Mouse (Mus musculus): ENCODE measurements around the gene Rilp. TPM values are rescaled to one million over a fixed set of nuclear protein-coding genes. Genes with fewer than 3 reads are reported as not detected.
A peak's percentile ranks its signal among the peaks of the same experiment; 100 is the strongest.

Gene Rilp
- polyA plus RNA-seq, 1 experiment from 2014 or later = 0.56 TPM

GRCm38 (mm10) chr11:75510627-75510993, 716 bp downstream of the Rilp start:
- ATAC-seq (ENCODE audit: insufficient read depth, low FRiP score, low TSS enrichment) (peak; percentile 79), DNase-seq (ENCODE audit: low spot score) (peak; percentile 95)
- 2% methylated on average over 24 of the region's 24 CpGs for WGBS
- Histone ChIP-seq H3K36me3 (ENCODE audit: control insufficient read depth, insufficient read depth, low read length) (peaks cover 21% of the 10 kb centered on the region), H3K4me2 (ENCODE audit: low read depth) (peak overlapping the region; percentile 96), H3K27me3 (ENCODE audit: control insufficient read depth, insufficient read depth, low read length) (no peaks in the 10 kb centered on the region), H3K9ac (ENCODE audit: low read length) (peak overlapping the region; percentile 43), H3K9me3 (ENCODE audit: control insufficient read depth, low read length) (no peaks in the 10 kb centered on the region), H3K27ac (ENCODE audit: low read depth, low read length) (peak overlapping the region; percentile 64; the same call in 1 of the 2 replicates), H3K4me1 (ENCODE audit: control insufficient read depth, insufficient read depth, low read length) (peaks cover 10% of the 10 kb centered on the region; the same call in 1 of the 2 replicates), H3K4me3 (ENCODE audit: low read depth, low read length) (peak overlapping the region; percentile 49)

DNA sequence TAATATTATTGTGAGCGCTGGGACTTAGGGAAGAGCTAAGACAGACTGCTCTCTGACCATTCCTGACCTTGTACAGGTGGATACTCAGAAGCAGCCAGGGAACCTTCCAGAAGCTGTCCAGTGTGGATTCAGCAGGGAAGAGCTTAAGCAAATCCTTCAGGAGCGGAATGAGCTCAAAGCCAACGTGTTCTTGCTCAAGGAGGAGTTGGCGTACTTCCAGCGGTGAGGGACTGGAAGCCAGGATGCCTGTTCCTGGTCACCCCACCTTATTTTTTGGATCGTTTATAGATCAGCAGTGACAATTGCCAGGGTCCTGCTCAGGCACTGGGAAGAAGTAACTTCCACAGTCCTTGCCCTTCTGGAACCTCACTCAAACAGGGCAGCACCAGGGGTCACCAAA, 1.3 kb downstream of the Rilp start:
- Histone ChIP-seq H3K9me3 (ENCODE audit: control insufficient read depth, low read length) (no peaks in the 10 kb centered on the region), H3K4me1 (ENCODE audit: control insufficient read depth, insufficient read depth, low read length) (peaks cover 10% of the 10 kb centered on the region; the same call in 1 of the 2 replicates), H3K36me3 (ENCODE audit: control insufficient read depth, insufficient read depth, low read length) (peaks cover 18% of the 10 kb centered on the region), H3K9ac (ENCODE audit: low read length) (no peak overlapping the region), H3K4me2 (ENCODE audit: low read depth) (no peak overlapping the region), H3K27me3 (ENCODE audit: control insufficient read depth, insufficient read depth, low read length) (no peaks in the 10 kb centered on the region), H3K27ac (ENCODE audit: low read depth, low read length) (no peak overlapping the region), H3K4me3 (ENCODE audit: low read depth, low read length) (no peak overlapping the region)
- 92% methylated on average over 6 of the region's 6 CpGs for WGBS
- no peak for ATAC-seq (ENCODE audit: insufficient read depth, low FRiP score, low TSS enrichment)
- no peak for DNase-seq (ENCODE audit: low spot score)

DNA sequence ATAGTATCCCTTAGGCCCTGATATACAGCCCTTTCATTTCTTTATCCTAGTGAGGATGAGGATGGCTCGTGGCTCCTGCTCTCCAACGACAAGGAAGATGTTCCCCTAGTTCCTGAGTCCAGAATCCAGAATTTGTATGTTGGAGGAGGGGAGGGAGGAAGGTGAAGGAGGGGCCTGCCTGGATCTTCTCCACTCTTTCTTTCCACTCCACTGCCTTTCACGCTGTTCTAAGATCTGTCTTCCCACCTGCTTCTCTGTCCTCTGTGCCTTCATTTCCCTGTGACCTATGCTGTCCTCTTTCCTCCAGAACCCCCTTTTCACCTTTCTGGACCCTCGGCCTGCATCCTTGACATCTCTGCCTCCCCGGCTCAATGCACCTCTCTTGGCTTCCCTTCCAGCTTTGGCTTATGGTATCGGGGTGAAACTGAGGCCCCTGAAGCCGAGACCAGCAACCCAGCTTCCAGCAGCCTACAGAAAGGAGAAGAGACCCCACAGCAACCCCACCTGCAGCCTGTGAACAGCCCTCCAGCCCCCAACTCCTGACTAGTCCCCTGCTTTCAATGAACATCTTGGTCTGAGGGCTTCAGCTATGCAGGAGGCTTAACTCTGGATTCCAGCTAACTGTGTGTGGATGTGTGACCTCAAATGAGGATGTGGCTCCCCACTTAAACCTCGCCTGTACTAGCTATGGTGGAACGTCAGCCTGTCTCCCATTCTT, 2.6 kb downstream of the Rilp start:
- Histone ChIP-seq H3K27me3 (ENCODE audit: control insufficient read depth, insufficient read depth, low read length) (no peaks in the 10 kb centered on the region), H3K36me3 (ENCODE audit: control insufficient read depth, insufficient read depth, low read length) (peaks cover 14% of the 10 kb centered on the region), H3K27ac (ENCODE audit: low read depth, low read length) (no peak overlapping the region), H3K4me3 (ENCODE audit: low read depth, low read length) (no peak overlapping the region), H3K9me3 (ENCODE audit: control insufficient read depth, low read length) (no peaks in the 10 kb centered on the region), H3K9ac (ENCODE audit: low read length) (no peak overlapping the region), H3K4me2 (ENCODE audit: low read depth) (no peak overlapping the region), H3K4me1 (ENCODE audit: control insufficient read depth, insufficient read depth, low read length) (peaks cover 10% of the 10 kb centered on the region; the same call in 1 of the 2 replicates)
- no peak for ATAC-seq (ENCODE audit: insufficient read depth, low FRiP score, low TSS enrichment)
- DNase-seq (ENCODE audit: low spot score) = no peak
- 84% methylated on average over 9 of the region's 9 CpGs for WGBS

DNA sequence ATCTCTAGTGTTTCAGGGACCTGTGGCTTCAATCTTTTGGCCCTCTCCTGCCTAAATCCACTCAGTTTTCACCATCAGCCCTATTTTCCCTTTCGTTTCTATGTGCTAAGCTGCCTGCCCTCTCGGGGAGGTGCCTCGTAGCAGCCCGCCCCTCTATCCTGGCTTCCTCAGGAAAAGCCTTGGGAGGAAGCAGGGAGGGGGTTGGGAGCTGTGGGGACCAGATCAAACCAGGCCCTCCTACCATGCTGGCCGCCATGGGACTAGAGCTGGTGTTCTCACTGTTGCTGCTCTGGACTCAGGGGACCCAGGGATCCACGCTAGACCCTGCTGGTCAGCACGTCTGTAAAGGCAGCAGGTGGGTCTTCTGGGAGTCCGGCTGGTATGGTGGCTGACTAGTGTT, 3.4 kb downstream of the Rilp start, which contains the start of gene Scarf1:
Gene Scarf1, plus strand, starts transcription at position 205 of the 400 bp plus-strand sequence.
- no peak within 1 kb of the TSS for H3K4me2 ChIP-seq (ENCODE audit: low read depth)
- H3K27ac ChIP-seq (ENCODE audit: low read depth, low read length) = no peak within 1 kb of the TSS
- no peak for ATAC-seq (ENCODE audit: insufficient read depth, low FRiP score, low TSS enrichment)
- H3K36me3 ChIP-seq (ENCODE audit: control insufficient read depth, insufficient read depth, low read length) = peaks cover 9% of the 10 kb centered on the region
- WGBS = 54% methylated on average over 8 of the region's 8 CpGs
- H3K4me1 ChIP-seq (ENCODE audit: control insufficient read depth, insufficient read depth, low read length) = peaks cover 10% of the 10 kb centered on the region; the same call in 1 of the 2 replicates
- no peaks in the 10 kb centered on the region for H3K9me3 ChIP-seq (ENCODE audit: control insufficient read depth, low read length)
- no peaks in the 10 kb centered on the region for H3K27me3 ChIP-seq (ENCODE audit: control insufficient read depth, insufficient read depth, low read length)
- 0 out of 2 replicates have a peak within 1 kb of the TSS, but pooled peaks have one; percentile 24 for H3K9ac ChIP-seq (ENCODE audit: low read length)
- no peak within 1 kb of the TSS for H3K4me3 ChIP-seq (ENCODE audit: low read depth, low read length)
- no peak for DNase-seq (ENCODE audit: low spot score)

DNA sequence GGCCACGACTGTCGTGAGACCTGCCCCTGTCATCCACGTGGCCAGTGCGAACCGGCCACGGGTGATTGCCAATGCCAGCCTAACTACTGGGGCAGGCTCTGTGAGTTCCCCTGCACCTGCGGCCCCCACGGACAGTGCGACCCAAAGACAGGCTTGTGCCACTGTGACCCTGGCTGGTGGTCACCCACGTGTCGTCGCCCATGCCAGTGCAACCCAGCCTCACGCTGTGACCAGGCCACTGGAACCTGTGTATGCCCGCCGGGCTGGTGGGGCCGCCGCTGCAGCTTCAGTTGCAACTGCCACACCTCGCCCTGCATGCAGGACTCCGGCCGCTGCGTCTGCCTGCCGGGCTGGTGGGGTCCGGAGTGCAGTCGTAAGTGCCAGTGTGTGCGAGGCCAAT, 5.3 kb downstream of the Rilp start:
- WGBS = 90% methylated on average over 25 of the region's 25 CpGs
- DNase-seq (ENCODE audit: low spot score) (no peak), ATAC-seq (ENCODE audit: insufficient read depth, low FRiP score, low TSS enrichment) (no peak)
- no peak overlapping the region for H3K27ac ChIP-seq (ENCODE audit: low read depth, low read length)
- H3K36me3 ChIP-seq (ENCODE audit: control insufficient read depth, insufficient read depth, low read length) = no peaks in the 10 kb centered on the region
- no peaks in the 10 kb centered on the region for H3K9me3 ChIP-seq (ENCODE audit: control insufficient read depth, low read length)
- H3K9ac ChIP-seq (ENCODE audit: low read length) = no peak overlapping the region
- H3K4me3 ChIP-seq (ENCODE audit: low read depth, low read length) = no peak overlapping the region
- H3K4me2 ChIP-seq (ENCODE audit: low read depth) = no peak overlapping the region
- no peaks in the 10 kb centered on the region for H3K27me3 ChIP-seq (ENCODE audit: control insufficient read depth, insufficient read depth, low read length)
- peaks cover 5% of the 10 kb centered on the region; the same call in 1 of the 2 replicates for H3K4me1 ChIP-seq (ENCODE audit: control insufficient read depth, insufficient read depth, low read length)

- no peak overlapping the region for H3K9ac ChIP-seq (ENCODE audit: low read length)
- H3K9me3 ChIP-seq (ENCODE audit: control insufficient read depth, low read length) = no peaks in the 10 kb centered on the region
- ATAC-seq (ENCODE audit: insufficient read depth, low FRiP score, low TSS enrichment) = no peak
- H3K36me3 ChIP-seq (ENCODE audit: control insufficient read depth, insufficient read depth, low read length) = no peaks in the 10 kb centered on the region
- 79% methylated on average over 15 of the region's 15 CpGs for WGBS
- H3K4me2 ChIP-seq (ENCODE audit: low read depth) = no peak overlapping the region
- no peaks in the 10 kb centered on the region for H3K27me3 ChIP-seq (ENCODE audit: control insufficient read depth, insufficient read depth, low read length)
- H3K27ac ChIP-seq (ENCODE audit: low read depth, low read length) = no peak overlapping the region
- H3K4me1 ChIP-seq (ENCODE audit: control insufficient read depth, insufficient read depth, low read length) = no peaks in the 10 kb centered on the region
- no peak for DNase-seq (ENCODE audit: low spot score)
- H3K4me3 ChIP-seq (ENCODE audit: low read depth, low read length) = no peak overlapping the region
Measured at GRCm38 (mm10) chr11:75519834-75520633, 10.1 kb downstream of the Rilp start.

DNA sequence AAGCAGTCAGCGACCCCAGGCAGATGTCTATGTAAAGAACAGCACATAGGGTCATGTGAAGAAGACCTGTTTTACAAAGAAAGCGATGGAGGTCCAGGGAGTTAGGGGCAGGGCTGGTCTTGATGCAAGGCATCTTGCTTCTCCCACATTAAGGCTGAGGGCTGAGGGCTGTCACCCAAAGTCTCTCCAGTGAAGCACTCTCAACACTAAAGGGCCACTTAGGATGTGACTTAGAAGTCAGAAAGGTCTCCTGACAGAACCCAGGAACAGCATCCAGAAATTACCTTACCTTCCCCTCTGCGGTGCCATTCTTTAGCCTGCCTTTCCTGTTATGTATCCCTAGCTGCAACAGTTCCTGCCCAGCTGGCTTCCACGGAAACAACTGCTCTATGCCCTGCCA, 11.7 kb downstream of the Rilp start:
- no peak overlapping the region for H3K27ac ChIP-seq (ENCODE audit: low read depth, low read length)
- H3K9ac ChIP-seq (ENCODE audit: low read length) = no peak overlapping the region
- no peaks in the 10 kb centered on the region for H3K4me1 ChIP-seq (ENCODE audit: control insufficient read depth, insufficient read depth, low read length)
- H3K27me3 ChIP-seq (ENCODE audit: control insufficient read depth, insufficient read depth, low read length) = no peaks in the 10 kb centered on the region
- H3K4me2 ChIP-seq (ENCODE audit: low read depth) = no peak overlapping the region
- DNase-seq (ENCODE audit: low spot score) = no peak
- no peak overlapping the region for H3K4me3 ChIP-seq (ENCODE audit: low read depth, low read length)
- no peak for ATAC-seq (ENCODE audit: insufficient read depth, low FRiP score, low TSS enrichment)
- H3K36me3 ChIP-seq (ENCODE audit: control insufficient read depth, insufficient read depth, low read length) = no peaks in the 10 kb centered on the region
- no peaks in the 10 kb centered on the region for H3K9me3 ChIP-seq (ENCODE audit: control insufficient read depth, low read length)
- 87% methylated on average over 4 of the region's 4 CpGs for WGBS

DNA sequence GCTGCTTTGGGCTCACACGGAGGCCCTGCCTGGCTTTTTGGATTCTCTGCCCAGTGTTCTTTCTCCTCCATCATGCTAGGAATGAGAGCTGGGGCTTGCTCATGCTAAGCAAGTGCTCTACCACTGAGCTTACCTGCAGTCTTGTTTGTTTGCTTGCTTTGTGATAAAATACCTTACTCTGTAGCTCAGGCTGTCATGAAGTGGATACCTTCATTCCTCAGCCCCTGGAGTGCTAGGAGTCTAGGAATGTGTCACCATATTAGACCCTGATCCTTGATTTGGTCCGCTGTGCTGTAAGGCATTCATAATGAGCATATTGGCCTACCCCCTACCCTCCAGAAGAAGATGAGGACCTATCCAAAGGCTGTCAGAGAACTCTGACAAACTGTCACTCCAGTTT, 12.9 kb downstream of the Rilp start:
- H3K9ac ChIP-seq (ENCODE audit: low read length) = no peak overlapping the region
- H3K9me3 ChIP-seq (ENCODE audit: control insufficient read depth, low read length) = no peaks in the 10 kb centered on the region
- H3K4me1 ChIP-seq (ENCODE audit: control insufficient read depth, insufficient read depth, low read length) = no peaks in the 10 kb centered on the region
- no peak overlapping the region for H3K4me3 ChIP-seq (ENCODE audit: low read depth, low read length)
- no peaks in the 10 kb centered on the region for H3K36me3 ChIP-seq (ENCODE audit: control insufficient read depth, insufficient read depth, low read length)
- WGBS = 86% methylated on average over 2 of the region's 2 CpGs
- no peak overlapping the region for H3K27ac ChIP-seq (ENCODE audit: low read depth, low read length)
- DNase-seq (ENCODE audit: low spot score) = no peak
- ATAC-seq (ENCODE audit: insufficient read depth, low FRiP score, low TSS enrichment) = no peak
- no peak overlapping the region for H3K4me2 ChIP-seq (ENCODE audit: low read depth)
- H3K27me3 ChIP-seq (ENCODE audit: control insufficient read depth, insufficient read depth, low read length) = no peaks in the 10 kb centered on the region
